Mouse (Mus musculus) neural tube, embryonic 15.5 days (tissue): ENCODE data around the gene Sipa1l2. TPM values are rescaled to one million over a fixed set of nuclear protein-coding genes. Genes with fewer than 3 reads are reported as not detected.
A peak's percentile ranks its signal among the peaks of the same experiment; 100 is the strongest.

Source experiments
- ATAC-seq: fragments of 200-750 bp; cut with Nextera tagmentation; 2 replicates; pipeline ENCODE4 v1.8.0; 2017; ENCODE audit warnings: mild to moderate bottlenecking, moderate TSS enrichment, moderate library complexity; ENCODE audit not compliant: low FRiP score
- H3K27ac ChIP-seq: fragments of 300-500 bp; sonication (generic); replicated peaks from 2 replicates; pipeline ENCODE4 v1.5.1; 2015; ENCODE audit warnings: mild to moderate bottlenecking, inconsistent platforms
- H3K27me3 ChIP-seq: fragments of 300-500 bp; sonication (generic); replicated peaks from 2 replicates; pipeline ENCODE4 v1.6.1; 2015; ENCODE audit warnings: inconsistent platforms
- H3K36me3 ChIP-seq: fragments of 300-500 bp; sonication (generic); 2 replicates; pipeline ENCODE4 v1.6.1; 2015; ENCODE audit warnings: inconsistent platforms
- H3K4me1 ChIP-seq: fragments of 300-500 bp; sonication (generic); 2 replicates; pipeline ENCODE4 v1.6.1; 2015; ENCODE audit warnings: inconsistent platforms
- H3K4me2 ChIP-seq: fragments of 300-500 bp; sonication (generic); 2 replicates; pipeline ENCODE4 v1.6.1; 2015; ENCODE audit warnings: inconsistent platforms, mild to moderate bottlenecking, moderate library complexity
- H3K4me3 ChIP-seq: fragments of 300-500 bp; sonication (generic); replicated peaks from 2 replicates; pipeline ENCODE4 v1.5.1; 2015; ENCODE audit warnings: mild to moderate bottlenecking, inconsistent platforms
- H3K9ac ChIP-seq: fragments of 300-500 bp; sonication (generic); replicated peaks from 2 replicates; pipeline ENCODE4 v1.6.1; 2015; ENCODE audit warnings: mild to moderate bottlenecking, inconsistent platforms
- H3K9me3 ChIP-seq: fragments of 300-500 bp; sonication (generic); replicated peaks from 2 replicates; pipeline ENCODE4 v1.6.1; 2016; ENCODE audit warnings: inconsistent platforms
- WGBS: fragments of 180-500 bp; shearing (Covaris S2); methylation state at CpG from one replicate; pipeline ENCODE4 v1.1.7; 2015; ENCODE audit warnings: mixed read lengths; 5-methylcytosine and 5-hydroxymethylcytosine counted together
- polyA plus RNA-seq: library from polyadenylated mRNA; unstranded; fragments of >200 nt; fragmentation: Nextera tagmentation; extraction: Ambion mirVana; gene quantifications from 2 replicates; pipeline ENCODE4 v1.2.1, GENCODE M21; 2015

Gene Sipa1l2
- polyA plus RNA-seq: 16.3 and 16.8 TPM in 2 replicates

DNA sequence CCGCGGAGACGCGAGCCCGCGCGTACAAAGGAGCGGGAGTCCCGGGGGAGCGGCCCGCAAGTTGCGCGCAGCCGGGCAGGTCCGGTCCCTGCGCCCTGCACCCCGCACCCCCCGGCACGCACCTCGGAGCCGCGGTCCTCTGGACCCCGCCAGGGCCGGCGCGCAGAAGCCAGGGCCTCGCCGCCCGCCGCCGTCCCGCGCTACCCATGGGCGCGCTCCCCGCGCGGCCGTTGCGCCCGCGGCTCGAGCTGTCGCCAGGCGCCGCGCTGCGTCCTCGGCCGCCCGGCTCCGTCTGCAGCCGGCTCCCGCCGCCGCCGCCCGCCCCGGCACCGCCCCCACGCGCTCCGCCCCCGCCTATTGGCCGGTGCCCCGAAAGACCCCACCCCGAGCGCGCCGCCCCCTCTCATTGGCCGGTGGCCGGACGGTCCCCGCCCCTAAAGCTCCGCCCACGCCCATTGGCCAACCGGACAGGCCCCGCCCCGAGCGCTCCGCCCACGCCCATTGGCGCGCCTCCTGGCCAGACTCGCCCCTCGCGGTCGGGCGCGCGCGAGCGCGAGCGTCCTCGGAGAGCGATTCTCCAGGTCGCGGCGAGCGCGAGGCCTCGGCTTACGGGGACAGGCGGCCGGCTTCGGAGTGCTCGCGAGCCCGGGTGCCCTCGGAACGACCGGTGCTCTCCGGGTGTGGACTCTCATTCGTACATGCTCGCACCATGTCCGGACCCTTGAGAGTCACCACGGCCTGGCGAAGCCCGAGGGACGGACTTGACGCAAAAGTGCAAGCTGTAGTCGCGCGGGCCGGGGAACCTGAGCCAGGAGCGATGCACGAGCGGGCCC is at the start of gene Sipa1l2:
TSS of gene Sipa1l2 (minus strand) at position 276 of the 833 bp plus-strand sequence.
- Histone ChIP-seq H3K36me3 (no peaks in the 10 kb centered on the region), H3K4me1 (peaks cover 35% of the 10 kb centered on the region), H3K9ac (peak within 1 kb of the TSS; percentile 81), H3K27me3 (0 out of 2 replicates have a peak, but pooled peaks cover 3% of the 10 kb centered on the region), H3K4me3 (peak within 1 kb of the TSS; percentile 83), H3K4me2 (peak within 1 kb of the TSS; percentile 92), H3K9me3 (no peaks in the 10 kb centered on the region), H3K27ac (peak within 1 kb of the TSS; percentile 80)
- WGBS: under 1% methylated on average over 113 of the region's 129 CpGs
- peak; percentile 94 for ATAC-seq

DNA sequence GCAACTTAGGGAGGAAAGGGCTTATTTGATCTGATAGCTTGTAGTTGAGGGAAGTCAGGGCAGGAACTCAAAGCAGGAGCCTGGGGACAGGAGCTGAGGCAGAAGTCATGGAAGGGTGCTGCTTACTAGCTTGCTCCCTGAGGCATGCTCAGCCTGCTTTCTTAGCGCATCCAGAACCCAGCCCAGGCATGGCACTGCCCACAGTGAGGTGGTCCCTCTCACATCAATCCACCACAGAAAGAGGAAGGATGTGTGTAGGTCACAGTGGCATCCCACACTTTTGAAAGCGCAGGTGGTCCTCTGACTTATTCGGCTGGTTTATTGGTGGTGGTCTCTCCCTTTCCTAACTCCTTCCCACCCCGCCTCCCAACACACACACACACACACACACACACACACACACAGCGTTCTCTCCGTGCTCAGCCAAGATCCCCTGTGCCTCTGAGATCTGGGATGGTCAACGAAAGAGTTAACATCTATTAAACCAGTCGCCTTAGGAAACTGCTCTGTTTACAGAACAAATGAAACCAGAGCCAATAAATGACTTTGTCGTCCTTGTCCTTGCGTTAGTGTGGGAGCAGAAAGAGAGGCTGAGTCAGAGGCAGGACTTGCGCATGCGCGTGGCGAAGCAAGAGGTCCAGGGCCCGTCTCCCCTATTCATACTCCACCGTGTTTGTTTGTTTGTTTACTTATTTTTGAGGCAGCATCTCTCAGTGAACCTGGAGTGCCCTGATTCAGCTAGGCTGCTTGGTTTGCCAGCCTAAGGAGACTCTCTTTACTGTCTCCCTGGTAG is 49.1 kb upstream of the Sipa1l2 start:
- no peak overlapping the region for H3K4me2 ChIP-seq
- H3K27me3 ChIP-seq: no peaks in the 10 kb centered on the region
- H3K9ac ChIP-seq: no peak overlapping the region
- WGBS: 69% methylated on average over 16 of the region's 16 CpGs
- H3K27ac ChIP-seq: no peak overlapping the region
- H3K4me1 ChIP-seq: peaks cover 9% of the 10 kb centered on the region
- H3K36me3 ChIP-seq: no peaks in the 10 kb centered on the region
- no peaks in the 10 kb centered on the region for H3K9me3 ChIP-seq
- H3K4me3 ChIP-seq: no peak overlapping the region
- no peak for ATAC-seq

DNA sequence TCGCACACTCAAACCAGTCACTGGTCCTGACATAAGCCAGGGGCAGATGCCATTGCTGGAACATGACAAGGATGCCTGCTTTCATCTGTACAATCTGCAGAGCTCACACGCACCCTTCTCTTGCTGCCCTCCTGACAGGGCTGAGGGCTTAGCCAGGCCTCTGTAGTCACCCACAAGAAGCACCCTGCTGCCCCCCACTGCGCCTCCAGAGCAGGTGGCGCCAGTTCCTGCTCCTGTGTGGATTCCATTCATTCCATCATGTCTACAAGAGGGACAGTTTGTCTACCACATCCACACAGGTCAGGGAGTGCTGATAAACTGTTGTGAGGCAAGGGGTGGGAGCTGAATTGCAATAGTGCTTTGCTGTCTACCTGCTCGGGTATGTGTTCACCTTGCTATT is 47.3 kb upstream of the Sipa1l2 start:
- H3K9me3 ChIP-seq: no peaks in the 10 kb centered on the region
- H3K4me2 ChIP-seq: no peak overlapping the region
- no peak overlapping the region for H3K27ac ChIP-seq
- no peak overlapping the region for H3K9ac ChIP-seq
- H3K4me1 ChIP-seq: peaks cover 9% of the 10 kb centered on the region
- 85% methylated on average over 5 of the region's 5 CpGs for WGBS
- no peak overlapping the region for H3K4me3 ChIP-seq
- no peak for ATAC-seq
- no peaks in the 10 kb centered on the region for H3K36me3 ChIP-seq
- no peaks in the 10 kb centered on the region for H3K27me3 ChIP-seq

DNA sequence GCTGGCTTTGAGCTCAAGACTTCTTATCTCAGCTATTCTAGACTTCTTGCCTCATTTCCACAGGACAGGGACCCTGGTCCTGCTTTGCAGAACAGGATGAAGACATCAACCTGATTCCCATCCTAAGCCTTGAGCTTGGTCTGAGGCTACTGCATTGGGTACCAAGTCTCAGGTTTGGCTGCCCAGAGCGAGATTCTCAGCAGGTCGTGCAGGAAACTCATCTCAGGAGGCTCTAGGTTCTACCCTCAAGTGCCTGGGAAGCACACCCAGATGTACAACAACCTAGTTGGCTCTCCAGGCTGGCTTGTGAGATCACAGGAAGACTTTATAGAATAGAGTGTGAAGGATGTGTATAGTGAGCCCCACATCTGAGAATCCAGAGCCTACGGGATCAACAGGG is 46.4 kb upstream of the Sipa1l2 start:
- 91% methylated on average over 3 of the region's 3 CpGs for WGBS
- H3K27ac ChIP-seq: no peak overlapping the region
- peaks cover 9% of the 10 kb centered on the region for H3K4me1 ChIP-seq
- H3K4me3 ChIP-seq: no peak overlapping the region
- no peaks in the 10 kb centered on the region for H3K27me3 ChIP-seq
- no peaks in the 10 kb centered on the region for H3K36me3 ChIP-seq
- no peak overlapping the region for H3K4me2 ChIP-seq
- ATAC-seq: no peak
- H3K9ac ChIP-seq: no peak overlapping the region
- H3K9me3 ChIP-seq: no peaks in the 10 kb centered on the region

DNA sequence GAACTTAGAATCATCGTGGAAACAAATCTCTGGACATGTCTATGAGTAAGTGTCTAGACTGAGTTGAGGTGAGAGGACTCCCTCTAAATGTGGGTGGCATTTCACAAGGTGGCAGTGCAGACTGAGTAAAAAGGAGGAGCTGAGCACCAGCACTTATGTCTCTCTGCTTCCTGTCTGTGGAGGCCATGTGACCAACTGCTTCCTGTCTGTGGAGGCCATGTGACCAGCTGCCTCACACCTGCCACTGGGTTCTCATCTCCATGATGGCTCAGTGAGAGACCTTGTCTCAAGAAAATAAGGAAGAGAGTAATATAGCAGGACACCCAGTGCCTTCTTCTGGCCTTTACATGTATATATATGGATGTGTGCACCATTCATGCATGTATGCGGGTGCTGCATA is 43.9 kb upstream of the Sipa1l2 start:
- Histone ChIP-seq H3K4me1 (no peaks in the 10 kb centered on the region), H3K9me3 (no peaks in the 10 kb centered on the region), H3K4me3 (no peak overlapping the region), H3K9ac (no peak overlapping the region), H3K27ac (no peak overlapping the region), H3K4me2 (no peak overlapping the region), H3K27me3 (no peaks in the 10 kb centered on the region), H3K36me3 (no peaks in the 10 kb centered on the region)
- WGBS: 98% methylated on average over 2 of the region's 2 CpGs
- ATAC-seq: no peak

DNA sequence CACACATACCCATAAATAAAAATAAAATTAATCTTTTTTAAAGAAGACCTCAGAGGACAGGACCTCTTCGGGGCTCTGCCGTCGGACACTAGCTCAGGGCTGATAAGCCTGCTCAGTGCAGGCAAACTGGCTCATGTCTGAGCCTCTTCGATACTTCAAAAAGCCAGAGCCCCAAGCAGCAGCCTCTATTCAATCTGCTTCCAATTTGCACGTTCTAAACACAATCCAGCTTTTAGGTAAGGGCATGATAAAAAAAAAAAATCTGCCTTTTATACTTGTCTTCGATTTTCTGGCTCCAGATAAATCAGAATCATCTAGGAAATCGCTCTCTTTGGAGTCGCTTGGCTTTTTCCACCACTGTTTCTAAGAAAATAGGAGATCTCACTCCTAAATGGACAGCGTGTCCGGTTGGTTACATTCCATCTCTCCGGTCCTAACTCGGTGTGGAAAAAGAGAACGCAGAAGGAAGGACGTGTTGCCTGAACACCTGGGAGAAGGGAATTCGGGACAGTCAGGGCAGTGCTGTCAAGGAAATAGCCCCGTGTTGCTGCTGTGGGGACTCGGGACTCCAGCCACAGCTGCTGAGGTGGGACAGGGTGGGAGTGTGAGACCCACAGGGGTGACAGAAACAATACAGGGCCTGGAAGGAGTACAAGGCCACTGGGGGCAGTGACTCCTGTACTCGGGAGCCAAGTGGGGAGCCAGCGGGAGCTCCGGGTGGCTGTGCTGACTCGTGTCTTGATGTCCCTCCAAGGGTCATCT is 42.4 kb upstream of the Sipa1l2 start:
- H3K9me3 ChIP-seq: no peaks in the 10 kb centered on the region
- H3K27me3 ChIP-seq: no peaks in the 10 kb centered on the region
- H3K4me2 ChIP-seq: no peak overlapping the region
- no peaks in the 10 kb centered on the region for H3K36me3 ChIP-seq
- H3K4me1 ChIP-seq: no peaks in the 10 kb centered on the region
- H3K27ac ChIP-seq: no peak overlapping the region
- 89% methylated on average over 21 of the region's 21 CpGs for WGBS
- no peak overlapping the region for H3K9ac ChIP-seq
- H3K4me3 ChIP-seq: no peak overlapping the region
- ATAC-seq: no peak

DNA sequence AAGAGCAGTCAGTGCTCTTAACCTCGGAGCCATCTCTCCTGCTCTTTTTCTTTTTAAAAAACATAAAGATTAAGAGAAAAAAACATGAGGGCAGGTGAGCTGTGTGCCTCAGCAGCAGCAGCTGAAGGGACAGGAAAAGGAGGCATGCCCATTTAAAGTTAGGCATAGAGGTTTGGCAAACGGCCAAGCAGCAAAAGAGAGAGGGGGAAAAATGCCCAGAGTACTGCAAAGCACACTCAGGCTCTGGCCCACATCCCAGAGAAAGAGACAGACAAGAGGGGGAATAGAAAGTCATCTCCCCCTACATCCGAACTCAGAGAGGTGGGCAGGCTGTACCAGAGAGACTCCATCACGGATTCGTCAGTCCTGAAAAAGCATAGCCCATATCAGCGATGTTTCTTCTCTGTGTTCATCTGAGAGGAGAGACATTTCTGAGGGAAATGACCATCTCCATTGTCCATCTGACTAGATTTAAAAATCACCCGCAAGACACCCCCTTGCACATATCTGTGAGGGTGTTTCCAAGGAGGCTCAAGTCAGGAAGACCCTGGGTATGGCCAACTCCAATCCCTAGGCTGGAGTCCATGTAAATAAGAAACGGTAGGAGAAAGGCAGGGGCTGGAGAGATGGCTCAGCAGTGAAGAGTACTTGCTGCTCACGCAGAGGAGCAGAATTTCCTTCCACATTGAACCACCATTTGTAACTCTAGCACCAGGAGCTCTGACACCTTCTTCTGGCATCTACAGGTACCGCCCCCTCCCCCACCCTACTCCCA is 41.6 kb upstream of the Sipa1l2 start:
- Histone ChIP-seq H3K27ac (no peak overlapping the region), H3K9me3 (no peaks in the 10 kb centered on the region), H3K36me3 (no peaks in the 10 kb centered on the region), H3K9ac (no peak overlapping the region), H3K4me2 (no peak overlapping the region), H3K27me3 (no peaks in the 10 kb centered on the region), H3K4me3 (no peak overlapping the region), H3K4me1 (no peaks in the 10 kb centered on the region)
- ATAC-seq: no peak
- WGBS: 84% methylated on average over 10 of the region's 10 CpGs

DNA sequence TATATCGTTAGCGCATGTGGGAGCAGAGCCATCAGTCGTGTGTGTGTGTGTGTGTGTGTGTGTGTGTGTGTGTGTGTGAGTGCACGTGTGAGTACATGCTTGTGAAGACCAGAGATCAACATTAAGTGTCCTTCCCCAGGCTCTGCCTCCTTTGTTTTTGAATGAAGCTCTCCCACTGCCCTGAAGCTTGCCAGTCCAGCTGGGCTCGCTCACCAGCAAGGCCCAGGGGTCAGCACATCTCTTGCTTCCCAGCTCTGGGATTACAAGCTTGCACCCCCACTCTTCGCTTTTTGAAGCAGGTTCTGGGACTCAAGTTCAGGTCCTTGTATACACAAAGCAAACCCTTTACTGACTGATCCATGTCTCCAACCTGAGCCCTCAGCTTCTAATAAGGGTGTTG is 40.1 kb upstream of the Sipa1l2 start:
- no peaks in the 10 kb centered on the region for H3K27me3 ChIP-seq
- no peak overlapping the region for H3K4me2 ChIP-seq
- no peak overlapping the region for H3K4me3 ChIP-seq
- H3K9me3 ChIP-seq: no peaks in the 10 kb centered on the region
- no peak overlapping the region for H3K27ac ChIP-seq
- ATAC-seq: no peak
- H3K4me1 ChIP-seq: no peaks in the 10 kb centered on the region
- H3K36me3 ChIP-seq: no peaks in the 10 kb centered on the region
- WGBS: 94% methylated on average over 6 of the region's 6 CpGs
- H3K9ac ChIP-seq: no peak overlapping the region

DNA sequence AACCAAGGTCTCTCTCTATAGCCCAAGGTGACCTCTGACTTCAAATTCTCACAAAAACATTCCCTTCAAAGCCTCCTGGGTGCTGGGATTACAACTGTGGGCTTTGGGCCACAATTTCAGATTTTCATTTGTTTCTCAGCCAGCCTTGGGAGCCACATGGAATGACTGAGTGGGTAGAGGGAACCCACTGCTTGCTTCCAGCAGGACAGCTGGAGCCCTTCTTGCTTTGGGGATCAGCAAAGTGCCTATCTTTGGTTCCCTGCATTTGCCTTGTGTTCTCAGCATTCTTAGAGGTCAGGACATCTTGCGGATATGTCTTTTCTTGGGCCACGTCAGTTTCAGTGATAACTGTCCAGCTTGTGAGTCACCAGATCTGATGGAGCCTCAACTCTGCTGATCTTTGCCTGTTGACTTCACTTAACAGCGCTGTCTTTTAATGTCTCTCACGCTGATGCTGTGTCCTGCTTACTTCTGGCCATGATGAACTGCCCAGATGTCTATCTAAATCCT is 38.2 kb upstream of the Sipa1l2 start:
- ATAC-seq: no peak
- Histone ChIP-seq H3K36me3 (no peaks in the 10 kb centered on the region), H3K27me3 (no peaks in the 10 kb centered on the region), H3K4me3 (no peak overlapping the region), H3K9me3 (no peaks in the 10 kb centered on the region), H3K4me1 (no peaks in the 10 kb centered on the region), H3K9ac (no peak overlapping the region), H3K27ac (no peak overlapping the region), H3K4me2 (no peak overlapping the region)
- WGBS: 89% methylated on average over 4 of the region's 4 CpGs

DNA sequence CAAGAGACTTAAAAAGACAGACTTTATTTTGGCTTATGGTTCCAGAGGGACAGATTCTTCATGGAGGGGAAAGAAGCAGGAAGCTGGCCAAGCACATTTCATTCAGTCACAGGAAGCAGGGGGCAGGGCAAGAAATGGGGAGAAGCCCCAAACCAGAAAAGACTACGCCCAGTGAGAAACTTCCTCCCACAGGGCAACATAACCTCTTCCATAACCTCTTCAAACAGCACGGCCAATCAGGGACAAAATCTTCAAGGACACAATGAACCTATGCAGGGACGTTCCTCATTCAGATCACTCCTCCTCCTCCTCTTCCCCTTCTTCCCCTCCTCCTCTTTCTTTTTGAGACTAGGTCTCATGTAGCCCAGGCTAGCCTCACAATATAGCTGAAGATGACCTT is 37.3 kb upstream of the Sipa1l2 start:
- H3K4me1 ChIP-seq: no peaks in the 10 kb centered on the region
- no peak overlapping the region for H3K4me3 ChIP-seq
- ATAC-seq: no peak
- no peak overlapping the region for H3K4me2 ChIP-seq
- H3K9ac ChIP-seq: no peak overlapping the region
- H3K27ac ChIP-seq: no peak overlapping the region
- WGBS: 69% methylated on average over 3 of the region's 3 CpGs
- H3K27me3 ChIP-seq: no peaks in the 10 kb centered on the region
- H3K9me3 ChIP-seq: no peaks in the 10 kb centered on the region
- H3K36me3 ChIP-seq: no peaks in the 10 kb centered on the region
